Mouse (Mus musculus) R1 (cell line): ENCODE data around the gene Zfp948.
"Not testable (repeated sequence)": the region's sequence is repeated elsewhere in the genome, so short reads cannot be mapped to it uniquely, and the experiment has no call there.

Experiments used
- DNase-seq: peaks from one replicate; pipeline ENCODE4 v3.0.0-alpha.2; 2018; ENCODE audit warnings: low read depth, low spot score

Zfp948 gene

DNA sequence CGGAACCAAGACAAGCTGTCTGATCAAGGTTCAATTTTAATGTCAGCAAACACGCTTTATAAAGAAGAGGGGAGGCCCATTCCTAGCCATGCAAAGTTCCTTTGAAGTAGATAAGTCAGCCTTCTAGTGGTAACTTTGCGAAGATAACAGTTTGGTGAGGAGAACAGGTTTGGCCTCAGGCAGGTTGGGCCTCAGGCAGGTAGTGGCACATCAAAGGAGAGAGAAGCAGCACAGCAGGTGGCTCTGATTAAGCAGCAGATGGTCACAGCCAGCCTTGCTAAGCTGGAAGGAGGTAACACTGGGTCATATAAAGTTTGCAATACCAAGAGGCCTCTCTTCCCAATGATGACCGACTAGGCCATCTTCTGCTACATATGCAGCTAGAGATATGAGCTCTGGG lies 69.0 kb downstream of the Zfp948 start:
- DNase-seq: not testable (repeated sequence)
